Mouse (Mus musculus): Measurements from ENCODE around the gene Wwox. TPM values are rescaled to one million over a fixed set of nuclear protein-coding genes. Genes with fewer than 3 reads are reported as not detected.

Gene Wwox
- polyA plus RNA-seq, 1 experiment from 2014 or later: 20.2 TPM

GRCm38 (mm10) chr8:115150446-115151109, 711.1 kb downstream of the Wwox start:
- Histone ChIP-seq H3K9ac (replicated peaks; ENCODE audit: low read length) (no peak overlapping the region), H3K36me3 (ENCODE audit: insufficient read depth, low read length) (no peaks in the 10 kb centered on the region), H3K27ac (ENCODE audit: low read length) (no peak overlapping the region), H3K4me1 (ENCODE audit: insufficient read depth, low read length) (peaks cover 13% of the 10 kb centered on the region), H3K9me3 (ENCODE audit: low read length) (no peaks in the 10 kb centered on the region), H3K4me3 (ENCODE audit: low read length) (no peak overlapping the region), H3K4me2 (replicated peaks; ENCODE audit: low read depth, low read length) (no peak overlapping the region), H3K27me3 (ENCODE audit: insufficient read depth, low read length) (no peaks in the 10 kb centered on the region; the same call in 1 of the 2 replicates)
- no peak; the same call in 1 of the 2 replicates for ATAC-seq (ENCODE audit: low FRiP score, low TSS enrichment)
- WGBS: 46% methylated on average over 24 of the region's 24 CpGs

- Histone ChIP-seq H3K27ac (ENCODE audit: low read length) (no peak overlapping the region), H3K36me3 (ENCODE audit: insufficient read depth, low read length) (no peaks in the 10 kb centered on the region), H3K4me3 (ENCODE audit: low read length) (no peak overlapping the region), H3K9ac (replicated peaks; ENCODE audit: low read length) (no peak overlapping the region), H3K9me3 (ENCODE audit: low read length) (no peaks in the 10 kb centered on the region), H3K4me1 (ENCODE audit: insufficient read depth, low read length) (peaks cover 13% of the 10 kb centered on the region), H3K4me2 (replicated peaks; ENCODE audit: low read depth, low read length) (no peak overlapping the region), H3K27me3 (ENCODE audit: insufficient read depth, low read length) (no peaks in the 10 kb centered on the region; the same call in 1 of the 2 replicates)
- no peak for ATAC-seq (ENCODE audit: low FRiP score, low TSS enrichment)
- 6% methylated on average over 6 of the region's 6 CpGs for WGBS
Observed at GRCm38 (mm10) chr8:115151416-115151815, 712.0 kb downstream of the Wwox start.

- Histone ChIP-seq H3K36me3 (ENCODE audit: insufficient read depth, low read length) (no peaks in the 10 kb centered on the region), H3K4me1 (ENCODE audit: insufficient read depth, low read length) (peaks cover 25% of the 10 kb centered on the region), H3K9me3 (ENCODE audit: low read length) (no peaks in the 10 kb centered on the region), H3K4me3 (ENCODE audit: low read length) (no peak overlapping the region), H3K27me3 (ENCODE audit: insufficient read depth, low read length) (no peaks in the 10 kb centered on the region; the same call in 1 of the 2 replicates), H3K4me2 (replicated peaks; ENCODE audit: low read depth, low read length) (no peak overlapping the region), H3K27ac (ENCODE audit: low read length) (no peak overlapping the region), H3K9ac (replicated peaks; ENCODE audit: low read length) (no peak overlapping the region)
- WGBS: 56% methylated on average over 10 of the region's 10 CpGs
- no peak for ATAC-seq (ENCODE audit: low FRiP score, low TSS enrichment)
Observed at GRCm38 (mm10) chr8:115154096-115154495, 714.6 kb downstream of the Wwox start.

- Histone ChIP-seq H3K4me2 (replicated peaks; ENCODE audit: low read depth, low read length) (no peak overlapping the region), H3K4me3 (ENCODE audit: low read length) (no peak overlapping the region), H3K27me3 (ENCODE audit: insufficient read depth, low read length) (no peaks in the 10 kb centered on the region; the same call in 1 of the 2 replicates), H3K9ac (replicated peaks; ENCODE audit: low read length) (no peak overlapping the region), H3K27ac (ENCODE audit: low read length) (no peak overlapping the region), H3K9me3 (ENCODE audit: low read length) (no peaks in the 10 kb centered on the region), H3K36me3 (ENCODE audit: insufficient read depth, low read length) (no peaks in the 10 kb centered on the region), H3K4me1 (ENCODE audit: insufficient read depth, low read length) (peaks cover 28% of the 10 kb centered on the region)
- 85% methylated on average over 8 of the region's 8 CpGs for WGBS
- ATAC-seq (ENCODE audit: low FRiP score, low TSS enrichment): no peak
Observed at GRCm38 (mm10) chr8:115156142-115156541, 716.7 kb downstream of the Wwox start.

GRCm38 (mm10) chr8:115157977-115158720, 718.7 kb downstream of the Wwox start:
- WGBS: 51% methylated on average over 12 of the region's 12 CpGs
- peak overlapping the region; percentile 70 for H3K4me2 ChIP-seq (replicated peaks; ENCODE audit: low read depth, low read length)

GRCm38 (mm10) chr8:115158721-115159111, 719.3 kb downstream of the Wwox start:
- Histone ChIP-seq H3K27me3 (ENCODE audit: insufficient read depth, low read length) (peaks cover 4% of the 10 kb centered on the region), H3K9ac (replicated peaks; ENCODE audit: low read length) (peak overlapping the region; percentile 66), H3K9me3 (ENCODE audit: low read length) (no peaks in the 10 kb centered on the region), H3K4me3 (ENCODE audit: low read length) (peak overlapping the region; percentile 48), H3K36me3 (ENCODE audit: insufficient read depth, low read length) (no peaks in the 10 kb centered on the region), H3K4me2 (replicated peaks; ENCODE audit: low read depth, low read length) (peak overlapping the region; percentile 70), H3K4me1 (ENCODE audit: insufficient read depth, low read length) (peaks cover 20% of the 10 kb centered on the region), H3K27ac (ENCODE audit: low read length) (no peak overlapping the region)
- peak; percentile 53; the same call in 1 of the 2 replicates for ATAC-seq (ENCODE audit: low FRiP score, low TSS enrichment)
- 8% methylated on average over 8 of the region's 8 CpGs for WGBS

More at GRCm38 (mm10) chr8:115157977-115158720, 718.7 kb downstream of the Wwox start:
- no peak overlapping the region for H3K9ac ChIP-seq (replicated peaks; ENCODE audit: low read length)
- H3K4me1 ChIP-seq (ENCODE audit: insufficient read depth, low read length): peaks cover 20% of the 10 kb centered on the region
- no peak overlapping the region for H3K27ac ChIP-seq (ENCODE audit: low read length)
- H3K4me3 ChIP-seq (ENCODE audit: low read length): no peak overlapping the region
- no peaks in the 10 kb centered on the region for H3K9me3 ChIP-seq (ENCODE audit: low read length)
- no peak for ATAC-seq (ENCODE audit: low FRiP score, low TSS enrichment)
- no peaks in the 10 kb centered on the region; the same call in 1 of the 2 replicates for H3K27me3 ChIP-seq (ENCODE audit: insufficient read depth, low read length)
- no peaks in the 10 kb centered on the region for H3K36me3 ChIP-seq (ENCODE audit: insufficient read depth, low read length)

GRCm38 (mm10) chr8:115159208-115159607, 719.8 kb downstream of the Wwox start:
- Histone ChIP-seq H3K27me3 (ENCODE audit: insufficient read depth, low read length) (peaks cover 9% of the 10 kb centered on the region), H3K9ac (replicated peaks; ENCODE audit: low read length) (peak overlapping the region; percentile 66), H3K4me2 (replicated peaks; ENCODE audit: low read depth, low read length) (peak overlapping the region; percentile 70), H3K4me1 (ENCODE audit: insufficient read depth, low read length) (peaks cover 20% of the 10 kb centered on the region), H3K4me3 (ENCODE audit: low read length) (peak overlapping the region; percentile 48), H3K36me3 (ENCODE audit: insufficient read depth, low read length) (no peaks in the 10 kb centered on the region), H3K9me3 (ENCODE audit: low read length) (no peaks in the 10 kb centered on the region), H3K27ac (ENCODE audit: low read length) (peak overlapping the region; percentile 1; the same call in 1 of the 2 replicates)
- 0 out of 2 replicates have a peak, but pooled peaks have one; percentile 4 for ATAC-seq (ENCODE audit: low FRiP score, low TSS enrichment)
- 9% methylated on average over 18 of the region's 18 CpGs for WGBS

GRCm38 (mm10) chr8:115159711-115160374, 720.4 kb downstream of the Wwox start:
- Histone ChIP-seq H3K36me3 (ENCODE audit: insufficient read depth, low read length) (no peaks in the 10 kb centered on the region), H3K27ac (ENCODE audit: low read length) (peak overlapping the region; percentile 30; the same call in 1 of the 2 replicates), H3K9me3 (ENCODE audit: low read length) (no peaks in the 10 kb centered on the region), H3K4me1 (ENCODE audit: insufficient read depth, low read length) (peaks cover 23% of the 10 kb centered on the region), H3K4me3 (ENCODE audit: low read length) (peak overlapping the region; percentile 48), H3K9ac (replicated peaks; ENCODE audit: low read length) (peak overlapping the region; percentile 66), H3K4me2 (replicated peaks; ENCODE audit: low read depth, low read length) (peak overlapping the region; percentile 70), H3K27me3 (ENCODE audit: insufficient read depth, low read length) (peaks cover 14% of the 10 kb centered on the region)
- whole genome bisulfite sequencing: 1% methylated on average over 22 of the region's 22 CpGs
- ATAC-seq (ENCODE audit: low FRiP score, low TSS enrichment): peak; percentile 29; the same call in 1 of the 2 replicates

- Histone ChIP-seq H3K9ac (replicated peaks; ENCODE audit: low read length) (peak overlapping the region; percentile 66), H3K9me3 (ENCODE audit: low read length) (no peaks in the 10 kb centered on the region), H3K27ac (ENCODE audit: low read length) (no peak overlapping the region), H3K4me2 (replicated peaks; ENCODE audit: low read depth, low read length) (peak overlapping the region; percentile 70), H3K27me3 (ENCODE audit: insufficient read depth, low read length) (peaks cover 14% of the 10 kb centered on the region), H3K4me3 (ENCODE audit: low read length) (peak overlapping the region; percentile 48), H3K4me1 (ENCODE audit: insufficient read depth, low read length) (peaks cover 25% of the 10 kb centered on the region), H3K36me3 (ENCODE audit: insufficient read depth, low read length) (no peaks in the 10 kb centered on the region)
- no peak for ATAC-seq (ENCODE audit: low FRiP score, low TSS enrichment)
- WGBS: 81% methylated on average over 5 of the region's 5 CpGs
Observed at GRCm38 (mm10) chr8:115160407-115160806, 721.0 kb downstream of the Wwox start.

Data from kidney, embryonic 16.5 days (tissue).